Mouse (Mus musculus): ENCODE measurements around the gene Dnajc7.
A peak's percentile ranks its signal among the peaks of the same experiment; 100 is the strongest.

Gene Dnajc7

DNA sequence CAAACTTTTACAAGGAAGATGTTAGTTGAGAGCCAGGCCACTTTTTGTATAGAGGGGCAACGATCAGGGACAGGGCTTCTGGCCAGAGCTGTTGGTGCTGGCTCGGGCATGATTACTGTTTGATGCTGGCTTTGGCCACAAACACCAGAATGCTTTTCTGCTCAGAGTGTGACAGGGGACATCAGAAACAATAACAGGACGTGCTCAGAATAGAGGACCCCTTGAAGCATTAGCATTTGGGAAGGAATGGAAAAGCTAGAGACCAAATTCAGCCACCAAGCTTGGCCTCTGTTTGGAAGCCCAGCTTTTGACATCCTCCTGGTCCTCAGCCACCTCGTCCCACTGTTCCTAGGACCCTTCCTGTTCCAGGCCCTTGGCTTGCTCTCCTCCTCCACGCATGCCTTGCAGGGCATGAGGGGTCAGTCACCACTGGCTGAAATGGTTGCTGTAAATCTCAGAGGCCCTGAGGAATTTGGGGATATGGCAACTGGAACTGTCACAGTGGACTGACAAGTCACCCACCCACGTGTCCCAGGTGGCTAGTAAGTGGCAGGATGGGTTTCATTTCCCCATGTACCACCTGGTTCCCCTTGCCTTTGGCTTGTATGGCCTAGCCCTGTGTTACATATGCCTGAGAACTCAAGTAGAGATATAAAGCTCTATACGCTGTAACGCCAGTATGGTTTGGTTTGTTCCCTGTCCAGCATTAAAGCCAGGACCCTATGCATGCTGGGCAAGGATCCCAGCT is 41.9 kb downstream of the Dnajc7 start:
- DNase-seq = no peak

DNA sequence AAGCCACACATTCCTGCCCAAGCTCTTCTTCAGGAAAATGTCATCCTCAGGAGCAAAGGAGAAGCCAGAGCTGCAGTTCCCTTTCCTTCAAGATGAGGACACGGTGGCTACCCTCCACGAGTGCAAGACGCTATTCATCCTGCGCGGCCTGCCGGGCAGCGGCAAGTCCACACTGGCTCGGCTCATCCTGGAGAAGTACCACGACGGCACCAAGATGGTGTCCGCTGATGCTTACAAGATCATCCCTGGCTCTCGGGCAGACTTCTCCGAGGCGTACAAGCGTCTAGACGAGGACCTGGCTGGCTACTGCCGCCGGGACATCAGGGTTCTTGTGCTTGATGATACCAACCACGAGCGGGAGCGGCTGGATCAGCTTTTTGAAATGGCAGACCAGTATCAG is 43.7 kb downstream of the Dnajc7 start:
- no peak for DNase-seq

- peak; percentile 58 for DNase-seq
Measured at GRCm38 (mm10) chr11:100575484-100575855, 44.5 kb downstream of the Dnajc7 start.

DNA sequence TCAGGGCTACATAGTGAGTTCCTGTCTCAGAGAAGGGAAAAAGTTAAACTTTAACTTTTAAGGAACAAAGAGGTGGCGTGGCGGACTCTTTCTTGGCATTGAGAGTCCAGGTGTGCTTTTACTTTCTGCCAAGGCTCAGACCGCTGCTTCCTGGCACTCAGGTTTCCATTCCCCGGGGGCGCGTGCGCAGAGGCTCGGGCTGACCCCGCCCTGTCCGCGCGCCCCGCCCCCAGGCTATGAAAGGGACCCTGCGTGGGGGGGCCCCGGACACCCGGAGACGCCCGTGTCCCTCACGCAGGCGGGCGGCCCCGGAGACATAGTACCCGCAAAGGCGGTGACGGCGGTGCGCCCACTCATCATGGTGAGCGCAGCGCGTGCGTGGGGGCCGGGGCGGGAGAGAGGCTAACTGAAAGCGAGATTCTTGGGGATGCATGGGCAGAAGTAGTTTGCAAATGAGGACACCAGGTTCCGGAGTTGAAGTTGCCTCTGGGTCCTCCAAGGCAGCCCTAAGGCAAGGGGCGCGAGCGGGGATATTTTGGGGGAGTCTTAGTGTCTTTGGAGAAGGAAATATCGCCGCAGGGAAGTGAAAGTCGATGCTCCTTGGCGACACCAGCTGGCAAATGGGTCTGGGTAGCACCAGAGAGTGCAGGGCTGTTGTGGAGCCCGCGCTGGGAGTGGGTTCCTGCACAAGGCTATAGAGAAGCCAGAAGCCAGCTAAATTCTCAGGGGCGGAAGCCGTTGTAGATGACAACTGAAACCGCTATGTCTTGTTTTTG is 45.1 kb downstream of the Dnajc7 start, which contains the start of gene Cnp:
TSS of gene Cnp (plus strand) at position 197 of the 776 bp plus-strand sequence.
- peak; percentile 45 for DNase-seq

DNA sequence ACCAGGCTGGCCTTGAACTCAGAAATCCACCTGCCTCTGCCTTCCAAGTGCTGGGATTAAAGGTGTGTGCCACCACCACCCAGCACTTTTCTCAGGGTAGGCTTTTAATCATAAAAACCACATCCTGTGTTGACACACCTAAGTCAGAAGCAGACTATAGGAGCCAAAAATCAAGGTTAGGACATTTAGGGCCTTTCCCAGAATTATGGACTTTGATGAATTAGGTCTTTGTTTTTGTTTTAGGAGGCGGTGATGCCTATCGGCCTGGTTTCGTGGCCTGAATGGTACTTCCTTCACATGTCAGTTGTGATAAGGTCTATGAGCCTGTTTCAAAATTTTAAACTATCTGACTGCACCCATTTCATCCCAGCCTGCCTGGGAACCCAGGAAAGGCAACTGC is 45.8 kb downstream of the Dnajc7 start:
- DNase-seq = no peak

DNA sequence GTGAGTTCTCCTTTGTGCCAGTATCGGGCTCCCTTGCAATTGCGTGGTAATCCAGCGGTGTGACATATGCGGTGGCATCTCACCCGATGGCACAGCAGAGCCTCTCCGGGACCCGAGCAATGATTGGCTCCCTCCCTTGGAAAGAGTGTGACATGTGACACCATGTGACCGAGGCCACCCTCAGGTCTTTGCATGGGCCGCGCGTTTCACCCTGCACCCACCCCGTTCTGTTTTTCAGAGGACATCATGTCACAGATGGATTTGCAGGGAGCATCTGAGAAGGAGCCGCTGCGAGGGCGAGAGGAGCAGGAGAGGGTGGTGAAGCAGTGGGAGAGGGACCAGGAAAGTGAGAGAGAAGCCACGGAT is 48.8 kb downstream of the Dnajc7 start:
- peak; percentile 53 for DNase-seq

DNA sequence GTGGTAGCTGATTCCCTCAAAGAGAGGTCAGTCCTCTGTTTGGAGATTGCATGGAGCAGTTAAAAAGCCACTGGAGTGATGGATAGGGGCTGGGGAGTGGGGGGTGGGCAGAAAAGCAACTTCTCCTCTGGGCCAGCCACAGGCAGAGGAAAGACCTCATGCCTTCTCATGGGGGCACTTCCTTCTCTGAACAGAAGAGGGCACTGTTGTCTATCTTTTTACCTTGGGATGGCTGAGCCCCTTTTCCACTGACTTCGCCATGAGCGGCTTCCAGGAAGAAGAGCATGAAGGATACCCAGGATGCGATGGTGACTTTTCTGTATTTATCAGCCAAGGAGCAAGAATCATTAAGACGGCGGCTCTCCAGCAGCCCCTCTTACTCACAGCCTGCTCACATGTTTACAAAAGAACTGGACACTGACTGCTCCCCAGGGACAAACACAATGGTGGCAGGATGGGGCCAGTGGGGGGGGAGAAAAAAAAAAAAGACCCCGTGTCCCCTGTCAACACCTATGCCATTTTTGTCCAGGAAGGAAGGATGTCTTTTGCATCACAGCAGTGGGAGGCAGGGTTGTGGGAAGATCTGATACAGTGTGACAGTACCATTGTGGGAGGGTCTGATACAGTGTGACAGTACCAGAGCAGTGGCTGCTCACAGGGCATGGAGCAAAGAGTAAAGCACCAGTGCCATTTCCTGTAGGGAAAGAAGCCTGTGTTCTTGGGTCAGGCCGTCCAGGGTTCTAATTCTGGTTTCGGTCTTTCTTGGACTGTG is 49.4 kb downstream of the Dnajc7 start:
- DNase-seq = peak; percentile 68

DNA sequence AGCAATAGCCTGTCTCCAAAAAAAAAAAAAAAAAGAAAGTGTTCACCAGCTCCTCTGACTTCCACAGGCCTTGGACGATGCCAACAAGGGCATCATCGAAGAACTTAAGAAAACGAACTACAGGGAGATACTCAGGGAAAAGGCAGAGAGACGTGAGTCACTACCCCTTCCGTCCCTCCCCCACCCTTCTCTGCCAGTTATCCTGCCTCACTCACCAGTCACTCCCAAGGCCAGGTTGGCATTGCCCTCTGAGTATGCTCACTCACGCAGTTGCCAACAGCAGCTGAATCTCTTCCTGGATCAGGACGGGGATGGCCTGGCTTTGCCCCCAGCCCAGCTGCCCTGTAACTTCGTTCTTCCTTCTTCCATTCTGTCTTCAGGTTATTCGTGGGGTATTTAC is 50.2 kb downstream of the Dnajc7 start:
- no peak for DNase-seq

GRCm38 (mm10) chr11:100568692-100569091 is 51.3 kb downstream of the Dnajc7 start:
- DNase-seq = no peak

DNA sequence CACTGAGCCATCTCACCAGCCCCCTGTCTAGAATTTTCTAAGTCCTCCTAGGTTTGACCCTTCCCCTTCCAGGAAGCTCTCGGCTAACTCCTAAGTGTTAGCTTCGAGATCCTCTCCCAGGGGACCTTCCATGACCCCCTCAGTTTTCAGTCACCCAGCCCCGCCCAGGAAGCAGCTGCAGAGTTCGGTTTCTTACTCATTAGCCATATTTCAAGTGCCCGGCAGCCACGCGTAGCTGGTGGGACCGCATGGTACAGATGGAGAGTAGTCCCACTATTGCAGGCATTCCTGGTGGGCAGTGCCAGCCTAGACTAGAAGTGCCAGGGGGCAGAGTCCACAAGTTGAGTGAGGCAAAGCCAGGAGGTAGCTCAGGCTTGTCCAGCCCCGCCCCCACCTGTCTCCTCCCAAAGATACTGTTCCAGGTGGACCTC is 52.1 kb downstream of the Dnajc7 start:
- DNase-seq = no peak

GRCm38 (mm10) chr11:100567229-100567628 is 52.7 kb downstream of the Dnajc7 start:
- DNase-seq = no peak

- DNase-seq = no peak
Measured at GRCm38 (mm10) chr11:100564703-100565102, 55.3 kb downstream of the Dnajc7 start.

GRCm38 (mm10) chr11:100564297-100564696 is 55.7 kb downstream of the Dnajc7 start:
- DNase-seq = no peak

GRCm38 (mm10) chr11:100561748-100562147 is 58.2 kb downstream of the Dnajc7 start:
- DNase-seq = no peak

- no peak for DNase-seq
Measured at GRCm38 (mm10) chr11:100559476-100559875, 60.5 kb downstream of the Dnajc7 start.

- DNase-seq = no peak
Measured at GRCm38 (mm10) chr11:100557563-100557962, 62.4 kb downstream of the Dnajc7 start.

- DNase-seq = no peak
Measured at GRCm38 (mm10) chr11:100555583-100555982, 64.4 kb downstream of the Dnajc7 start.

- DNase-seq = no peak
Measured at GRCm38 (mm10) chr11:100552842-100553241, 67.1 kb downstream of the Dnajc7 start.

- no peak for DNase-seq
Measured at GRCm38 (mm10) chr11:100550101-100550500, 69.9 kb downstream of the Dnajc7 start.

DNA sequence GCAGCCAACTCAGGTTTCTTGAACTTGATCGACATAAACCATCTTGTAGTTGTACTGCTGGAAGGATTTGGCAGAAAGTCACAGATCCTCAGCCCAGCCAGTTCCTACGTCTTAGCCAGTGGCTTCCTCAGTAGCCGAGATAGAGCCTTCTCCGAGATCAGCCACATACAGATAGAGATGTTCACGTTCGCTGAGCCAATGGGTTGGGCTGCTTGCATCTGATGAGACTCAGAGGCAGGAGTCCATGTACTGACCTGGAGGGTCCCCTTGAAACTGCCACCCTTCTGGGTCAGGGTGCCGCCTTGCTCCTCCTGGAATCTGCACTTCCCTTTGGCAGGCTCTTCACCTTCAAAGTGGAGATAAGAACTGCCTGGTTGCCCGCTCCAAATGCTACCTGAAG is 70.5 kb downstream of the Dnajc7 start:
- DNase-seq = no peak

- DNase-seq = no peak
Measured at GRCm38 (mm10) chr11:100548141-100548540, 71.8 kb downstream of the Dnajc7 start.

GRCm38 (mm10) chr11:100546955-100547354 is 73.0 kb downstream of the Dnajc7 start:
- no peak for DNase-seq

DNA sequence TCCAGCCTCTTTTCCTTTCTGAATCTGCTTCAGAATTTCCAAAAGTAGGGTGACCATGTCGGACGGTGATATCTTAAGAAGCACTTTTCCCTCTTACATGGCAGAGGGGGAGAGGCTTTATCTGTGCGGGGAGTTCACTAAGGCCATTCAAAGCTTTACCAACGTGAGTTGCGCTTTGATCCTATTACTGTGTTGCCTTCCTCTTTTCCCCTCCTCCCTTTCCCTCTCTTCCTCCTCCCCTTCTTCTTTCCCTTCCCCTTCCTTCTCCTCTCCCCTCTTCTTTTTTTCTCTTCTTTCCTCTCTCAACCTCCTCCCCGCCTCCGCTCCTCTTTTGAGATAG is 74.3 kb downstream of the Dnajc7 start:
- no peak for DNase-seq

Data from cerebellum, adult 11-12 months (tissue).